ENCODE assay signal across 14 mouse cellular contexts in genomic region chr1:35715931-35716330, GRCm38 (mm10).
A peak's percentile ranks its signal among the peaks of the same experiment; 100 is the strongest.
DNase-seq lines count a peak whose midpoint lies in the region; ATAC-seq and TF ChIP-seq lines count a peak whose summit lies in the region.
"Had no signal": no experiment of that assay in that cellular context is flagged by ENCODE, and none has a peak within 500 bp of the region (broad histone marks: within the 10 kb centered on the region; RNA-seq: fewer than 3 reads in every experiment).

No protein-coding gene starts in this region.

- peak; percentile 39 for TF ChIP-seq CTCF in kidney, postnatal 0 days (IDR thresholded peaks at IDR 0.05; ENCODE audit: low read depth)
- TF ChIP-seq CTCF in thymus, adult 2 months (IDR thresholded peaks at IDR 0.05; ENCODE audit: borderline replicate concordance, control insufficient read depth, extremely low read depth, insufficient read depth, low read length, poor library complexity), result no peak

- no peak overlapping the region for H3K4me3 ChIP-seq in kidney, postnatal 0 days (replicated peaks; ENCODE audit: low read depth, low read length)
- no peak overlapping the region for H3K4me3 ChIP-seq in thymus, adult 2 months (ENCODE audit: control insufficient read depth, insufficient read depth, low read length)
- H3K4me3 ChIP-seq in neural tube, embryonic 15.5 days (replicated peaks), result no peak overlapping the region
- H3K4me3 ChIP-seq: embryonic facial prominence, embryonic 13.5 days; forebrain, embryonic 13.5 days; limb, embryonic 12.5 days; stomach, embryonic 15.5 days had no signal

- no peak for ATAC-seq in kidney, postnatal 0 days (replicated peaks; ENCODE audit: low FRiP score, low read depth)
- ATAC-seq in neural tube, embryonic 15.5 days (ENCODE audit: low FRiP score), result no peak
- ATAC-seq: forebrain, embryonic 13.5 days had no signal

- H3K9me3 ChIP-seq in kidney, postnatal 0 days (replicated peaks; ENCODE audit: low read length), result peaks cover 4% of the 10 kb centered on the region; the same call in 1 of the 2 replicates
- no peaks in the 10 kb centered on the region for H3K9me3 ChIP-seq in neural tube, embryonic 15.5 days (replicated peaks)
- H3K9me3 ChIP-seq: embryonic facial prominence, embryonic 13.5 days; stomach, embryonic 15.5 days had no signal

- H3K27ac ChIP-seq in kidney, postnatal 0 days, result no peak overlapping the region
- no peak overlapping the region for H3K27ac ChIP-seq in thymus, adult 2 months (ENCODE audit: control insufficient read depth, insufficient read depth, low read length)
- no peak overlapping the region for H3K27ac ChIP-seq in neural tube, embryonic 15.5 days (replicated peaks)
- H3K27ac ChIP-seq: embryonic facial prominence, embryonic 13.5 days; forebrain, embryonic 13.5 days; limb, embryonic 12.5 days; stomach, embryonic 15.5 days had no signal

- H3K4me1 ChIP-seq in kidney, postnatal 0 days (replicated peaks; ENCODE audit: insufficient read depth, low read length), result no peaks in the 10 kb centered on the region; the same call in 1 of the 2 replicates
- H3K4me1 ChIP-seq in thymus, adult 2 months (replicated peaks; ENCODE audit: control insufficient read depth, insufficient read depth, low read length), result no peaks in the 10 kb centered on the region
- H3K4me1 ChIP-seq in neural tube, embryonic 15.5 days, result no peaks in the 10 kb centered on the region
- H3K4me1 ChIP-seq: forebrain, embryonic 13.5 days; limb, embryonic 12.5 days; stomach, embryonic 15.5 days had no signal

- H3K9ac ChIP-seq in kidney, postnatal 0 days (ENCODE audit: low read depth, low read length), result no peak overlapping the region
- H3K9ac ChIP-seq in neural tube, embryonic 15.5 days (replicated peaks), result no peak overlapping the region
- H3K9ac ChIP-seq: embryonic facial prominence, embryonic 13.5 days; forebrain, embryonic 13.5 days; limb, embryonic 12.5 days; stomach, embryonic 15.5 days had no signal

- WGBS in kidney, postnatal 0 days, result 63% methylated on average over 6 of the region's 6 CpGs
- WGBS in thymus, adult 2 months, result 65% methylated on average over 6 of the region's 6 CpGs
- 66% methylated on average over 6 of the region's 6 CpGs for WGBS in neural tube, embryonic 15.5 days

- no peak for DNase-seq in kidney, postnatal 0 days (ENCODE audit: low spot score)
- no peak for DNase-seq in kidney, postnatal 14 days
- DNase-seq in thymus, postnatal 25 days, result peak; percentile 19
- DNase-seq in thymus, adult 2 months, result no peak
- DNase-seq in T-cell, adult 2 months (ENCODE audit: low spot score), result peak; percentile 20
- DNase-seq in thymus, postnatal 4 days, result peak; percentile 42
- no peak for DNase-seq in ovary, adult 18-20 months (ENCODE audit: low spot score)
- DNase-seq: cerebellum, adult 9-11 months; lung, postnatal 14 days had no signal

- H3K36me3 ChIP-seq in kidney, postnatal 0 days (ENCODE audit: insufficient read depth, low read length), result no peaks in the 10 kb centered on the region
- H3K36me3 ChIP-seq in thymus, adult 2 months (ENCODE audit: control insufficient read depth, insufficient read depth, low read length), result no peaks in the 10 kb centered on the region
- H3K36me3 ChIP-seq in neural tube, embryonic 15.5 days, result no peaks in the 10 kb centered on the region
- H3K36me3 ChIP-seq: embryonic facial prominence, embryonic 13.5 days; limb, embryonic 12.5 days; stomach, embryonic 15.5 days had no signal

- no peak overlapping the region for H3K4me2 ChIP-seq in kidney, postnatal 0 days (ENCODE audit: low read length)
- H3K4me2 ChIP-seq in neural tube, embryonic 15.5 days, result no peak overlapping the region
- H3K4me2 ChIP-seq: embryonic facial prominence, embryonic 13.5 days; forebrain, embryonic 13.5 days; limb, embryonic 12.5 days; stomach, embryonic 15.5 days had no signal

- no peaks in the 10 kb centered on the region for H3K27me3 ChIP-seq in kidney, postnatal 0 days (ENCODE audit: insufficient read depth, low read length)
- no peaks in the 10 kb centered on the region for H3K27me3 ChIP-seq in thymus, adult 2 months (ENCODE audit: control insufficient read depth, insufficient read depth, low read length)
- no peaks in the 10 kb centered on the region for H3K27me3 ChIP-seq in neural tube, embryonic 15.5 days (replicated peaks)
- H3K27me3 ChIP-seq: embryonic facial prominence, embryonic 13.5 days; forebrain, embryonic 13.5 days; limb, embryonic 12.5 days; stomach, embryonic 15.5 days had no signal

- TF ChIP-seq POLR2A in thymus, adult 2 months (IDR thresholded peaks at IDR 0.05; ENCODE audit: control insufficient read depth, extremely low read depth, insufficient read depth, low read length, poor library complexity), result no peak

Comparison
In these comparisons a context has a peak if more than half of its experiments do, and no peak if none do; other contexts are left out.
1. DNase-seq: peak in thymus, postnatal 25 days (single experiment), T-cell, adult 2 months (single experiment) and thymus, postnatal 4 days (single experiment); none in kidney, postnatal 0 days (single experiment), kidney, postnatal 14 days (single experiment), thymus, adult 2 months (single experiment) and ovary, adult 18-20 months (single experiment).